ENCODE assay signal across 8 mouse cellular contexts in the genomic region with DNA sequence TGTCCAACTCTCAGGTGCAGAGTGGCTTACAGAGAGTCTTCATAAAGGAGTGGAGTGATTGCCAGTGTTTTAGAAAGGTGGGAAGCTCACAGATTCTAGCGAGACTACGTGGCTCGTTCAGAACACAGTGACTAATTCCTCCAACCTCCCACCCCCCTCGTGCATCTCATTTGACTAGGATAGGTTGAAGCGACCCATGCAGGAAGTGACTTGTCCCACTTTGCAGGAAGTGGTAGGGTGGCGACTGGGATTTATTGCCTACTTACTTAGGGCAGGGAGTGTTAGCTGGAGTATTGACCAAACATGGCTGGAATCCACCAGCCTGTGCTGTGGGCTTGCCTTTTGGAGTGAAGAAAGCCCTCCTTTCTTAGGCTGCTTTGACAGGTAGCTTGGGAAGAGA. TPM values are rescaled to one million over a fixed set of nuclear protein-coding genes. Genes with fewer than 3 reads are reported as not detected.
DNase-seq lines count a peak whose midpoint lies in the region; ATAC-seq and TF ChIP-seq lines count a peak whose summit lies in the region.

No protein-coding gene starts in this region.

- H3K4me3 ChIP-seq in forebrain, embryonic 13.5 days: no peak overlapping the region
- no peak overlapping the region for H3K4me3 ChIP-seq in forebrain, embryonic 11.5 days (ENCODE audit: low read depth, low read length)
- peak overlapping the region; percentile 46 for H3K4me3 ChIP-seq in kidney, adult 2 months (ENCODE audit: insufficient read depth, low read depth, low read length)
- H3K4me3 ChIP-seq in macrophage (ENCODE audit: inconsistent target): peak overlapping the region; percentile 53

- H3K27ac ChIP-seq in forebrain, embryonic 13.5 days: no peak overlapping the region
- no peak overlapping the region for H3K27ac ChIP-seq in forebrain, embryonic 11.5 days (ENCODE audit: low read depth, low read length)
- H3K27ac ChIP-seq in kidney, adult 2 months (ENCODE audit: insufficient read depth, low read depth, low read length): peak overlapping the region; percentile 86
- peak overlapping the region; percentile 81 for H3K27ac ChIP-seq in macrophage

- H3K27me3 ChIP-seq in forebrain, embryonic 13.5 days: no peaks in the 10 kb centered on the region
- no peaks in the 10 kb centered on the region for H3K27me3 ChIP-seq in forebrain, embryonic 11.5 days (ENCODE audit: control insufficient read depth, insufficient read depth, low read length)
- no peaks in the 10 kb centered on the region for H3K27me3 ChIP-seq in kidney, adult 2 months (replicated peaks; ENCODE audit: control insufficient read depth, insufficient read depth, low read length)

- H3K9me3 ChIP-seq in forebrain, embryonic 13.5 days (replicated peaks): no peaks in the 10 kb centered on the region
- H3K9me3 ChIP-seq in forebrain, embryonic 11.5 days (ENCODE audit: control insufficient read depth, low read length): no peaks in the 10 kb centered on the region

- H3K36me3 ChIP-seq in forebrain, embryonic 13.5 days (ENCODE audit: poor library complexity, severe bottlenecking): no peaks in the 10 kb centered on the region
- no peaks in the 10 kb centered on the region for H3K36me3 ChIP-seq in forebrain, embryonic 11.5 days (ENCODE audit: control insufficient read depth, insufficient read depth, low read length)
- no peaks in the 10 kb centered on the region for H3K36me3 ChIP-seq in kidney, adult 2 months (ENCODE audit: control insufficient read depth, insufficient read depth, low read length)
- H3K36me3 ChIP-seq in macrophage (ENCODE audit: inconsistent target): no peaks in the 10 kb centered on the region

- no peak for DNase-seq in forebrain, embryonic 11.5 days (ENCODE audit: low spot score)
- peak; percentile 55 to 63 for DNase-seq in right cerebral cortex, adult 2 months (ENCODE audit: low spot score in 2 of 2)
- no peak for DNase-seq in right cerebral cortex, postnatal 4 days
- peak; percentile 77 for DNase-seq in kidney, adult 2 months
- DNase-seq in yolk sac, embryonic 10.5 days (ENCODE audit: low spot score): peak; percentile 60
- DNase-seq in cerebellum, adult 11-12 months: no peak

- H3K9ac ChIP-seq in forebrain, embryonic 13.5 days: peak overlapping the region; percentile 21; the same call in 1 of the 2 replicates
- H3K9ac ChIP-seq in forebrain, embryonic 11.5 days (ENCODE audit: low read length): no peak overlapping the region

- peaks cover 24% of the 10 kb centered on the region for H3K4me1 ChIP-seq in forebrain, embryonic 13.5 days
- H3K4me1 ChIP-seq in forebrain, embryonic 11.5 days (replicated peaks; ENCODE audit: control insufficient read depth, insufficient read depth, low read length): 0 out of 2 replicates have a peak, but pooled peaks cover 2% of the 10 kb centered on the region
- H3K4me1 ChIP-seq in kidney, adult 2 months (ENCODE audit: control insufficient read depth, insufficient read depth, low read length): peaks cover 24% of the 10 kb centered on the region; the same call in 1 of the 2 replicates

- TF ChIP-seq CTCF in kidney, adult 2 months (conservative IDR thresholded peaks at IDR 0.05; ENCODE audit: insufficient read depth, insufficient read length, low read depth, low read length): no peak

- no peak for TF ChIP-seq POLR2A in kidney, adult 2 months (IDR thresholded peaks at IDR 0.05; ENCODE audit: low read depth, low read length)

- H3K79me2 ChIP-seq in macrophage (ENCODE audit: inconsistent target): peaks cover 77% of the 10 kb centered on the region

- no peak for ATAC-seq in forebrain, embryonic 13.5 days
- no peak for ATAC-seq in forebrain, embryonic 11.5 days (replicated peaks; ENCODE audit: low FRiP score)

- 76% methylated on average over 6 of the region's 6 CpGs for WGBS in forebrain, embryonic 13.5 days
- WGBS in forebrain, embryonic 11.5 days: 80% methylated on average over 6 of the region's 6 CpGs
- 2% methylated on average over 6 of the region's 6 CpGs for WGBS in kidney, adult 2 months
- WGBS in macrophage (ENCODE audit: missing documents): 0% methylated on average over 6 of the region's 6 CpGs

- peak overlapping the region; percentile 69; the same call in 1 of the 2 replicates for H3K4me2 ChIP-seq in forebrain, embryonic 13.5 days
- H3K4me2 ChIP-seq in forebrain, embryonic 11.5 days (ENCODE audit: low read depth, low read length, severe bottlenecking): no peak overlapping the region

RNA-seq across cellular contexts. Expression of gene Plekhb2, which starts 1.8 kb away (rescaled TPM):
- polyA plus RNA-seq in forebrain, embryonic 13.5 days (2015; fragmentation: Nextera tagmentation; extraction: Ambion mirVana): 53.1 and 61.6 TPM in 2 replicates
- 50.2 and 50.3 TPM in 2 replicates for polyA plus RNA-seq in forebrain, embryonic 11.5 days (2014; fragmentation: Nextera tagmentation; extraction: Ambion mirVana)
- polyA plus RNA-seq in kidney, adult 2 months (2012; rRNA removed): 195 and 227 TPM in 2 replicates
- total RNA-seq in macrophage (2018; cell fraction: chromatin; rRNA removed): 10 to 100 TPM; 30.8 to 82.0 (median 54.7) TPM
- total RNA-seq in macrophage (2018; cell fraction: cytosol; rRNA removed): 100 to 1,000 TPM in 18 of 26 experiments, 10 to 100 TPM in 8; 89.8 to 155 (median 119) TPM
- 100 to 1,000 TPM in 5 of 26 experiments, 10 to 100 TPM in 21; 63.3 to 114 (median 81.8) TPM for total RNA-seq in macrophage (2018; cell fraction: nucleus; rRNA removed)
- 93.5 to 132 TPM (median 125 TPM) in 3 replicates for polyA plus RNA-seq in macrophage (2018)

RNA-seq across cellular contexts. Expression of gene Fam168b, which starts 8.7 kb away (rescaled TPM):
- polyA plus RNA-seq in forebrain, embryonic 13.5 days (2015; fragmentation: Nextera tagmentation; extraction: Ambion mirVana): 126 and 137 TPM in 2 replicates
- 147 and 156 TPM in 2 replicates for polyA plus RNA-seq in forebrain, embryonic 11.5 days (2014; fragmentation: Nextera tagmentation; extraction: Ambion mirVana)
- polyA plus RNA-seq in kidney, adult 2 months (2012; rRNA removed): 236 and 254 TPM in 2 replicates
- total RNA-seq in macrophage (2018; cell fraction: chromatin; rRNA removed): 100 to 1,000 TPM in 3 of 26 experiments, 10 to 100 TPM in 23; 32.3 to 116 (median 75.6) TPM
- 100 to 1,000 TPM in 12 of 26 experiments, 10 to 100 TPM in 14; 60.4 to 134 (median 84.7) TPM for total RNA-seq in macrophage (2018; cell fraction: cytosol; rRNA removed)
- 100 to 1,000 TPM in 2 of 26 experiments, 10 to 100 TPM in 24; 51.3 to 115 (median 78.1) TPM for total RNA-seq in macrophage (2018; cell fraction: nucleus; rRNA removed)
- polyA plus RNA-seq in macrophage (2018): 86.8 to 105 TPM (median 101 TPM) in 3 replicates

Comparison
In these comparisons a context has a peak if more than half of its experiments do, and no peak if none do; other contexts are left out.
1. DNase-seq: peak in right cerebral cortex, adult 2 months (2 of 2), kidney, adult 2 months (single experiment) and yolk sac, embryonic 10.5 days (single experiment); none in forebrain, embryonic 11.5 days (single experiment), right cerebral cortex, postnatal 4 days (single experiment) and cerebellum, adult 11-12 months (single experiment).
2. H3K27ac ChIP-seq: peak in kidney, adult 2 months (single experiment) and macrophage (single experiment); none in forebrain, embryonic 13.5 days (single experiment) and forebrain, embryonic 11.5 days (single experiment).
3. H3K4me3 ChIP-seq: peak in kidney, adult 2 months (single experiment) and macrophage (single experiment); none in forebrain, embryonic 13.5 days (single experiment) and forebrain, embryonic 11.5 days (single experiment).